Mouse (Mus musculus): ENCODE results near the gene Gm17268. TPM values are rescaled to one million over a fixed set of nuclear protein-coding genes. Genes with fewer than 3 reads are reported as not detected.
A peak's percentile ranks its signal among the peaks of the same experiment; 100 is the strongest.

Gm17268 gene
- total RNA-seq, 2 experiments from 2014 or later, result not detected

GRCm38 (mm10) chr11:82032136-82032535 lies 6.2 kb downstream of the Gm17268 start:
- no peak for DNase-seq (ENCODE audit: low spot score in 2 of 2)

GRCm38 (mm10) chr11:82030171-82030570 lies 8.2 kb downstream of the Gm17268 start:
- no peak for DNase-seq (ENCODE audit: low spot score in 2 of 2)

GRCm38 (mm10) chr11:82023769-82024168 lies 14.6 kb downstream of the Gm17268 start:
- DNase-seq (ENCODE audit: low spot score in 2 of 2), result peak in 1 of 2 experiments; percentile 14

- no peak for DNase-seq (ENCODE audit: low spot score in 2 of 2)
Observed at GRCm38 (mm10) chr11:82022504-82023056, 15.8 kb downstream of the Gm17268 start.

GRCm38 (mm10) chr11:82021406-82021805 lies 17.0 kb downstream of the Gm17268 start:
- DNase-seq (ENCODE audit: low spot score in 2 of 2), result no peak

- DNase-seq (ENCODE audit: low spot score in 2 of 2), result no peak
Observed at GRCm38 (mm10) chr11:82019793-82020192, 18.6 kb downstream of the Gm17268 start.

GRCm38 (mm10) chr11:82019389-82019788 lies 19.0 kb downstream of the Gm17268 start:
- DNase-seq (ENCODE audit: low spot score in 2 of 2), result no peak

GRCm38 (mm10) chr11:82016181-82016780 lies 22.1 kb downstream of the Gm17268 start:
- DNase-seq (ENCODE audit: low spot score in 2 of 2), result no peak

- DNase-seq (ENCODE audit: low spot score in 2 of 2), result no peak
Observed at GRCm38 (mm10) chr11:82015066-82015465, 23.3 kb downstream of the Gm17268 start.

GRCm38 (mm10) chr11:82013756-82014155 lies 24.6 kb downstream of the Gm17268 start:
- DNase-seq (ENCODE audit: low spot score in 2 of 2), result no peak

- DNase-seq (ENCODE audit: low spot score in 2 of 2), result no peak
Observed at GRCm38 (mm10) chr11:82011411-82012193, 26.8 kb downstream of the Gm17268 start.

GRCm38 (mm10) chr11:82010115-82010514 lies 28.2 kb downstream of the Gm17268 start:
- DNase-seq (ENCODE audit: low spot score in 2 of 2), result no peak

- DNase-seq (ENCODE audit: low spot score in 2 of 2), result peak in 1 of 2 experiments; percentile 14
Observed at GRCm38 (mm10) chr11:82006796-82007423, 31.5 kb downstream of the Gm17268 start.

GRCm38 (mm10) chr11:82004810-82005209 lies 33.6 kb downstream of the Gm17268 start:
- no peak for DNase-seq (ENCODE audit: low spot score in 2 of 2)

- no peak for DNase-seq (ENCODE audit: low spot score in 2 of 2)
Observed at GRCm38 (mm10) chr11:82000581-82000980, 37.8 kb downstream of the Gm17268 start.

- DNase-seq (ENCODE audit: low spot score in 2 of 2), result no peak
Observed at GRCm38 (mm10) chr11:81999469-81999868, 38.9 kb downstream of the Gm17268 start.

GRCm38 (mm10) chr11:81998646-81999045 lies 39.7 kb downstream of the Gm17268 start:
- DNase-seq (ENCODE audit: low spot score in 2 of 2), result no peak

GRCm38 (mm10) chr11:81997085-81997484 lies 41.3 kb downstream of the Gm17268 start:
- no peak for DNase-seq (ENCODE audit: low spot score in 2 of 2)

- DNase-seq (ENCODE audit: low spot score in 2 of 2), result peak; percentile 54 to 60
Observed at GRCm38 (mm10) chr11:81996172-81996841, 42.1 kb downstream of the Gm17268 start.

GRCm38 (mm10) chr11:81983146-81983545 lies 55.2 kb downstream of the Gm17268 start:
- peak in 1 of 2 experiments; percentile 25 for DNase-seq (ENCODE audit: low spot score in 2 of 2)

- no peak for DNase-seq (ENCODE audit: low spot score in 2 of 2)
Observed at GRCm38 (mm10) chr11:81982191-81982590, 56.2 kb downstream of the Gm17268 start.
